Mouse (Mus musculus) thymus, postnatal 10 days (tissue): ENCODE measurements around the gene Hmcn1.

Experiments
- DNase-seq, 2 experiments: peaks; one replicate each; pipeline ENCODE4 v3.0.0; 2021; ENCODE audit warnings: low spot score in 2 of 2

Gene Hmcn1

GRCm38 (mm10) chr1:150783070-150783842 lies 210.0 kb downstream of the Hmcn1 start:
- no peak for DNase-seq

- DNase-seq = no peak
These were observed 213.3 kb downstream of the Hmcn1 start for GRCm38 (mm10) chr1:150779902-150780301.

- no peak for DNase-seq
These were observed 216.5 kb downstream of the Hmcn1 start for GRCm38 (mm10) chr1:150776741-150777140.

- no peak for DNase-seq
These were observed 217.5 kb downstream of the Hmcn1 start for GRCm38 (mm10) chr1:150775742-150776141.

DNA sequence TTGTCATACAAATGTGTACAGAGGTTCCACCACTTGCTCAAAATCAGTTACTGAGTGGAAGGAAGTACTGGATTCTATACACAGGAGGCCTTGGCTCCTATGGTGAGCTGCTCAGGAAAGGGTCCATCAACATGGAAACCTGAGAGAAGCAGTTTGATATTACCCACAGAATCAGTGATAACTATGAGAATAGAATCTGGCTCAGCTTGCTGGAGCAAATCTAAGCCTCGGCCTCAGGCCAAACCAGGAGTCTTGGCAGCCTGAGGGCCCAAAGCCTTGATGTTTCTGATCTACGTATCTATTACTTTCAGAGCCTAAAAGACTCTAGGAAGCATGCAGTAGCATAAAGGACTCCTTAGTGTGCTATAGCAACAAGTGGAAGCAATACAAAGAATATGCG lies 220.3 kb downstream of the Hmcn1 start:
- DNase-seq = no peak

DNA sequence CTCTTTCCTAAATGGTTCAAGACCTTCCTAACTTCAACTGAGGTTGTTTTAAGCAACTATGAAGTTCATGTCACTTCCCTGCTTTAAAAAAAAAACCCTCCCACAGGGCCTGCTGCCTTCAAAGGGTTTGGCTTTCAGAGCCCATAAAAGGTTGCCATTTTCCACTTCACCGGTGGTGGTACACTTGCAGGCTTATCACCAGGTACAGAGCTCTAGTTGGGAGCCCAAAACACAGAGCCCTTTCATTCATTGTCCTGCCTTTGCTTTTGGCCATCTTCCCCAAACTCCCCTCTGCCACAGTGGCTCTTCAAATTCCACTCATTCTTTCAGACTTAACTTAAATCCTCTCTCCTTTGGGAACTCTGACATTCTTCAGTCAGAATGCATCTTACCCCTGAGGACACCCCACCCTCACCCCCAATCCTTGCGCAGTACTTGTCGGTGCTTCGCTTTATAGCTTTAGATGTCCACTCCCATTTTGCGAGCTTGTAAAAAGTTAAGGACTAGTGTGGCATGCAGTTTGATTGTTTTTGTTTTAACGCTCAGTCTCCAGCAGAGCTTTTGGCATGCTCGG lies 222.2 kb downstream of the Hmcn1 start:
- DNase-seq = no peak

GRCm38 (mm10) chr1:150769836-150770235 lies 223.4 kb downstream of the Hmcn1 start:
- DNase-seq = no peak

GRCm38 (mm10) chr1:150761678-150762077 lies 231.6 kb downstream of the Hmcn1 start:
- DNase-seq = no peak

- DNase-seq = no peak
These were observed 232.4 kb downstream of the Hmcn1 start for GRCm38 (mm10) chr1:150760801-150761331.

- DNase-seq = no peak
These were observed 233.7 kb downstream of the Hmcn1 start for GRCm38 (mm10) chr1:150759476-150760079.

- no peak for DNase-seq
These were observed 239.3 kb downstream of the Hmcn1 start for GRCm38 (mm10) chr1:150753920-150754319.

GRCm38 (mm10) chr1:150748783-150749182 lies 244.5 kb downstream of the Hmcn1 start:
- DNase-seq = no peak

DNA sequence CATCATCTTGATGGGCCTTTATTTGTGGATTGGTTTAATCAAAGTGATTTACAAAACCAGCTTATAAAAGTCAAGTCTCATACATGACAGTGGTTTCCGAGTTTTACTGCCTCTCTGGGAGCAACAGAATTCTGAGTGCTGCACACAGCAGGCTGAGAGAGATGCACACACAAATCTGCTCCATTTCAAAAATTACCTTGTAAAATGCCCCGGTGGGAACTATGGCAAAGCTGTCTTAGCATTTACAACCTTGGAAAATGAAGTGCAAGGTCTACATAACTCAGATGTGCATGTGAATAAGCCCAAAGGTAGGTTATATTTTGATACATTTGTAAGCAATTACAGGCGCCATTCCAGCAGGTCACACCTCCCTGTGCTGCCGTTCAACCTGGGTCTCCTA lies 245.5 kb downstream of the Hmcn1 start:
- DNase-seq = no peak

DNA sequence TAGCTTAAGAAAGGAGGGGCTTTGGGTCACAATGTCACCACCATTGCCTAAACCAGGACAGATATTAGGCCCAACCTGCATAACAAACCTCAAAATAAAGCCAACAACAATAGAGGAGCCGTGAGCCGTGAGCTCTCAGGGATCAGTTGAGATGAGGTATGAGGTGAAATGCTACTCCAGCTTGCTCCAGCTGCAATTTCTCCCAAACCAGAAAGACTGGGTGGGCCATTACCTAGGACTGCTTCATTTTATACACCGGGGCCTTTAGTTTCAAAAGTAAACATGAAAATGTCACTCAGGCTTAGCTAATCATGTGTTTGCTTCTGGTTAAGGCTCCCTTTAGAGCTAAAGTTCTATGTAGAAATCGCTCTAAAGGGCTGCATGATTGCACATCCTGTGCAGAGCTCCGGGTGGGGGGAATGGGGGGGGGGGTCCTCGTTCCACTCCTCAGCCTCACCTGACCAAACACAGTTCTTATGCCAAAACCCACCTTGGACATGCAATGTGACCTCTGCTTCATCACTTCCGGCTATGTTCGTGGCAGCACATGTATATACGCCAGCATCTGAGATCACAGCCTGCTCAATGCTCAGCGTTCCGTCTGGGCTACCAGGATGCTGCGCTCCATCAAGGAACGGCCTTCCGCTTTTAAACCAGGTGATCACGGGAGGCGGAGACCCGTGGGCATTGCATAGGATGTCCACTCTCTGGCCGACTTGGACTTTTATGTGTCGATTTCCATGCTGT lies 250.0 kb downstream of the Hmcn1 start:
- no peak for DNase-seq

DNA sequence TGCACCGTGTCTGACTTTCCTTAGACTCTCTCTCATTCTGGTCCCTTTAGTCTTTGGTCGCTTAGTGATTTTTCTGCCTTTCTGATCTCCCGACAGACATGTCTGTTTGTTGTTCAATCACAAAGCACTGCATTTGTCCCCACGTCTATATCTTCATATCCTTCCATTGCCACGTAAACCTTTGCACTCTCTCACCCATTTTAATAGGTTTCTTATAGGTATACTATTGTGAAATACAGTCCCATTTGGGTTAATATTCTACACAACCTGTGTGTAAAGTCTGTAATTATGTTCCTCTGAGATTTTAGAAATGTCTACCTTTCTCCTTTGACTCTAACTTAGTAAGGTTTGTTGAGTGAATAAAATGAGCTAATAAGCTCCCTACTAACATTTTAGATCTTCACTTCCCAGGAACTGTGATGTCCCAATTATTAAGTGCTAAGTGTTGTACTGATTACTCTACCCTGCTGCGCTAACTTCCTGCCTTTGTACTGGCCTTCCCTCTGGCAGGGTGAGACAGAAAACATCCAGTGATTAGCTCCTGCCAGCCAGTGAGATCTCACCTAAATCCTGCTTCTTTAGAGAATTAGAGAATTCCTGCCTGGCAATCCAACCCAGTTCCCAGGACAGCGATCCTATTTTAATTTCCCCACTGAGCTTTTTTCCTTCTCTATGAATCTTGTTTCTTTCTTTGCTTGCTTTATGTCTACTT lies 250.7 kb downstream of the Hmcn1 start:
- DNase-seq = no peak

GRCm38 (mm10) chr1:150711438-150711837 lies 281.8 kb downstream of the Hmcn1 start:
- DNase-seq = no peak

DNA sequence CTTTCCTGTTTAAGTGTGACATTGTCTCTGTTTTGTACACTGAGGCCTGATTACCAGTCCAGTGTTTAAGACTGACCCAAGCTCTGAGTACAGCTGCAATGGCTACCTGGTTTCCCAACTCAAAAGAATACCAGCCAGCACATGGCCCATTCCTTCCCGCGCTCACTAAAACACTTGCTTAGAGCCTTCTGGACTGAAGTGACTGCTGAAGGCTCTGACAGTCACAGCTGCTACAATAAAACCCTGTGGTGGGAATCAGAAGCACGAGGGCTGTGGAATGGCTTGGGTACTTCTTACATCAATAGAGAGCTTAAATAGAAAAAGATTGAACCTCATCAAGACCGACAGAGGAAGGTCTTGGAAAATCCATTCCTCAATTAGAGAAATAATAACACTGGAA lies 286.7 kb downstream of the Hmcn1 start:
- no peak for DNase-seq

DNA sequence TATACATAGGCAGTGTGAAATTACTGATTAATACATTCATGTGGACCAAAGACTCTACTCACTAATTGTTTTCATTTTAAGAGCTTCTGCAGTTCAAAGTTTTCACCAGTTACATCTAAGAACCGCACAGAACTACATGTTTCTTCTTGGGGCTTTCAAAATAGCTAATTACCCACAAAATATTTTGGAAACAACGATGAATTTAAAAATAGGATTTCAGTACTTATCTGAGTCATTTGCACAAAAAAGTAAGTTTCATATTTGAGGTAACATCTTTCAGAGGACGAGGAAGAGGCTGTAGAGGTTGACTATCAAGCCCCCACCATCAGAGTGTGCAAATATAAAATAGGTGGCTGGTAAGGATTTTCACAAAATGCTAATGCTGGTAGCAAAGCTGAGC lies 295.5 kb downstream of the Hmcn1 start:
- DNase-seq = no peak

- no peak for DNase-seq
These were observed 311.2 kb downstream of the Hmcn1 start for GRCm38 (mm10) chr1:150682044-150682443.

GRCm38 (mm10) chr1:150681433-150681832 lies 311.8 kb downstream of the Hmcn1 start:
- no peak for DNase-seq

DNA sequence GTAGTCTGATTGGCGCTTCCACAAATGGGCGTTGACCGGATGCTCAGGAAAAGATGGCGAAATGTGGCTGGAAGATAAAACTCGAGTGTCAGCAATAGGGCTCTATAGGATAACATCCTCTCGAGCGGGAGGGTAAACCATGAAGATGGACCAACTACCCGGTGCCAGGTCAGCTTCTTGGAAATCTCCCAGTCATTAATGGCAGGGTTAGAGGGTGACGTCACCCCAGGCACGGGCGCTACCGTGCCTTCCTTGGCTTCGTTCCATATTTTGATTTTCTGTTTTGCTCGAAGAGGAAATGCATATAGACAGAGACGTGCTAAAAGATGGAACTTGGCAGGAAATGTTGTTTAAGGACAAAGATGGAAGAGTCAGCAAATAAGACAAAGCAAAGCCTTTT lies 312.2 kb downstream of the Hmcn1 start:
- no peak for DNase-seq

DNA sequence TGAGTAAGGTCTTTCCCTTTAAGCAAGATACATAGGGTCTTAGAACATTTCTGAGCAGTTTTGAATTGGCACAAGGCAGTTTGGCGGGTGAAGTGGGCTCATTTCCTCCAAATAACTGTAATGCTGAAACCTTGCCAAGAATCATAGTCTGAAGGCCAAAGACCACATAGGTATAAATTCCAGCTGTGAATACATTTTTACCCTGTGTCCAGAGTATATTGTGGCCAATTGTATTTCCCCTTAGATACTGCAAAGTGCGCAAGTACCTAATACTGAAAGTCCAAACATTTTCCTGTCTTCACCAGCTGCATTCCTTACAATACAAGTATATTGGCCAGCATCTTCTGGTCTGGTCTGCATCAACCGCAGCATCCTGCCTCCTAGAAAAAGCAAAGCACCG lies 312.9 kb downstream of the Hmcn1 start:
- DNase-seq = no peak
